Mouse (Mus musculus): ENCODE results near the gene Hspa1a.

DNA sequence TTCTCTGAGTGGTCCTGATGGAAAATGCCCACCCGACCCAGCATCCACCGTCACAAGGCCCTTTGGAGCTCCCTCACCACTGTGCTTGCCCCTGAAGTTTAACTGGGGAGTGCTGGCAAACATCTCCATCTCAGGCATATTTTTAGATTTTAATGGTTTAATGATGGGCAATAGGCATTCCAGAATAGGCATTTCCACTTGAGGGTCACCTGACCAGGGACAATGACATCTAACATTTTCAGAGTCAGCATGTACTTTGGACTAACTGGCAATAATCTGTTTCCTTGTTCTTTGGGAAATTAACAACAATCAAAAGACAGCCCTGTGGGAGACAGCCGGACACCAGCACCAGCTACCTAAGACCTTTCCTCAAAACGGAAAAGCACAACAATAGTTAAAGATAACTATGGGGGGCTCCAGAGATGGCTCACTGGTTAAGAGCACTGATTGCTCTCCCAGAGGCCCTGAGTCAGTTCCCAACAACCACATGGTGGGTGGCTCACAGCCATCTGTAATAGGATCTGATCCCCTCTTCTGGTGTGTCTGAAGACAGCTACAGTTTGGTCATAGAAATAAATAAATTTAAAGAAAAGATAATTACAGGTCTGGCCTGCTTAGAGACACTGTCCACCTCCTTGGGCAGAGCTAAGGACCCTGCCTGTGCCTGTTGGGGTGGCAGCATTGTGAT is 28.7 kb downstream of the Hspa1a start:
- TF ChIP-seq CTCF (IDR thresholded peaks at IDR 0.05; ENCODE audit: control insufficient read depth, insufficient read depth, low read length) (no peak), POLR2A (IDR thresholded peaks at IDR 0.05; ENCODE audit: borderline replicate concordance, control insufficient read depth, low read depth, low read length) (no peak)

All from bone marrow, adult 2 months (tissue).